Mouse (Mus musculus): ENCODE measurements around the gene Ppard. TPM values are rescaled to one million over a fixed set of nuclear protein-coding genes. Genes with fewer than 3 reads are reported as not detected.

The Ppard gene
- total RNA-seq, 4 experiments from 2014 or later: 24.5 to 27.5 (median 26.7) TPM

DNA sequence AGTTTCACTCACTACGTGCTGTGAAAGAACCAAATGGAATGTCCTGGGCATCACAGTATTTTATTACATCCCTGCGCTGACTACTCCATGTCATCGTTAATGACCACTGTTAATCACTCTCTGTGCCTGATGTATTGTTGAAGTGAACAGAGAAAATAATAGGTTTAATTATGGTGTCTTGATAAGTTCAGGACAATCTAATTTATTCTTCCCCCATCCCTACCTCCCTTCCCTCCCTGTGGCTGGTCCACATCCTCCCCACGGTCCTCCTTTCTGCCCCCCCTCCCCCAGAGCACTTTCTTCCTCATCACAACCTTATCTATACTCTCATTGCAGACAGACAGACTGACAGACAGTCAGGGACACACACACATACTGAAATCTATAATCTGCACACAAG is 22.3 kb downstream of the Ppard start:
- DNase-seq (ENCODE audit: low spot score in 2 of 2): no peak

DNA sequence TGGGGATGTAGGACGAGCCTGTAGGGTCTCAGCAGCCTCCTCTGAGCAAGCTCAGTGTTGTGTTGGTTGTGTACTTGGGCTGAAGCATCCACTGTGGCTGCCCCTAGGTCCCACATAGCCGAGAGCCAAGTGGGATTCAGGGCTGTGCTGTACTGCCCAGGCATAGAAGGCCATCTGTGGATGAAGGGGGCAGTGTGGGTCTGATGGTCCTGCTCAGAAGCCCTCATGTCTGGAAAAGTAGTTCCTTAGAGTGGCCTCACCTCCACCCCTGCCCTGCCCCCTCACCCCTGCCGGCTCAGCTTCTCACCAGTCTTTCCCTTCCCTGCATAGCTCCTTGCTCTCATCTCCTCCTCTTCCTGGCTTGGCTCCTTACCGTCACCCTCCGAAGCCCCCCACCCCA is 23.2 kb downstream of the Ppard start:
- no peak for DNase-seq (ENCODE audit: low spot score in 2 of 2)

DNA sequence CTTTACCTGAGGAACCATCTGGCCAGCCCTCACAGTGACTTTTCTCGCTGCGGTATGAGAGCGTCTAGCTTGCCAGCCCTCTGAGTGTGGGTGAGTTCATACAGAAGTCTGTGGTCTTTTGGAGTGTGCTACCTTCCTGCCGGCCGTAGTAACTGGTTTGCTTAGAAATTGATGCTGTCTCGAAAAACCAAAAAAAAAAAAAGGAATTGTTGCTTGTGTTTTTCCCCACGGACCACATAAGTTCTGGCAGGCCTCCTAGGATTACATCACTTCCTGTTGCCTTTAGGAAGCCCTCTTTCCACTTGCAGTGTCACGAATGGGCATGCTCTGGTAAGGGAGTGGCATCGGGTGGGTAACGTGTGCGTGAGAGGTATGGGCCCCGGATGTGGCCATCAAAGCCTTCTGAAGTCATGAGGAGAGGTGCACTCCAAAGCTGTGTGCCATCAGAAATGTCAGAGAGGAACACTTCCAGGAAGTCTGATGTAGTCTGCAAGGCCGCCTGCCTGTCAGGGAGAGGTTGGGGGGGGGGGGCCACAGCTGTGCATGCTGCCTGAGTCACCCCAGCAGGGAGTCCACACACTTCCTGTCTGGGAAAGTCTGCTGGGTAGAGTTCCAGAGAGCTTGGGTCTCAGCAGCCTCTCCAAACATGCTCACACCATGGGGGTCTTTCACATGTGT is 24.3 kb downstream of the Ppard start:
- DNase-seq (ENCODE audit: low spot score in 2 of 2): no peak

DNA sequence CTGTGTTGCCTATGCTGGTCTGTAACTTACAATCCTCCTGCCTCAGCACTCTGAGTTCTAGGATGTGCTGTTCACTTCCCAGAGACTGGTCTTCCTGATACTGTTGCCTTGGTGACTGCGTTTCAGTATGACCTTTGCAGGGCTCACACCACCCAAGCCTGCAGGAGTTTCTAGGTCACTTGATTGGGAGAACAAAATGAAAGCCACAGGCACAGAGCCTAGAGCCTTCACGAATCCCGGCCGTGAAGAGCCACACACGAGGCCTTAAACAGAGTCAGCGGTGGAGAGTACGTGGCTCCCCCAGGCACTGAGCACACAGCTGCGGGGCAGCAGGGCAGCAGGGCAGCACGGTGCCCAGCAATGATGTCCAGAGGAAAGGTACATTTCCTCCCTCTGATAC is 25.8 kb downstream of the Ppard start:
- DNase-seq (ENCODE audit: low spot score in 2 of 2): no peak

DNA sequence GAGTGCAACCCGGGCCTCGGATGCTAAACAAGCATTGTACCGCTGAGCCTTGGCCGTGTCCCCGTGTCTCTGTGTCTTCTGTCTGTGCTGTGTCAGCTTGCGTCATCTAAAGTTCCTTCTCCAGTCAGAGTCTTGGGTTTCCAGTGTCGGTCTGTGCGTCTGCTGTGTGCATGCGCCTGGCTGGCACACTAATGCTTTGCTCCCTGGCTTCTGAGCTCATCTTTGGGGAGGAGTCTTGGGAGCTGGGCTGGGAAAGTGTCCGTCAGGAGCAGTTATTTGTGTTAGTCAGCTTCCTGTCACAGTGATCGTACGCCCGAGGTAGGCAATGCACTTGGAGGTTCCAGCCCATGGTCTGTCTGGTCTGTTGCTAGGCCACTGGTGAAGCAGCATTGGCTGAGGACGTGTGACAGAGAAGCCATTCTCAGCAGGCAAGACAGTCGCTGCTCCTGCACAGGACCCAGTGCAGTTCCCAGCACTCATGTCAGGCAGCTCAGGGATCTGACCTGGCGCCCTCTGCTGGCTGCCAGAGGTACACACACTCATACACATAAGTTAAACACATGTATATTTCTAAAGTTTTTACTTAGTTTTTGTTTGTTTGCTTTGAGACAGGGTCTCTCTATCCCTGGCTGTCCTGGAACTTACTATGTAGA is 27.5 kb downstream of the Ppard start:
- no peak for DNase-seq (ENCODE audit: low spot score in 2 of 2)

DNA sequence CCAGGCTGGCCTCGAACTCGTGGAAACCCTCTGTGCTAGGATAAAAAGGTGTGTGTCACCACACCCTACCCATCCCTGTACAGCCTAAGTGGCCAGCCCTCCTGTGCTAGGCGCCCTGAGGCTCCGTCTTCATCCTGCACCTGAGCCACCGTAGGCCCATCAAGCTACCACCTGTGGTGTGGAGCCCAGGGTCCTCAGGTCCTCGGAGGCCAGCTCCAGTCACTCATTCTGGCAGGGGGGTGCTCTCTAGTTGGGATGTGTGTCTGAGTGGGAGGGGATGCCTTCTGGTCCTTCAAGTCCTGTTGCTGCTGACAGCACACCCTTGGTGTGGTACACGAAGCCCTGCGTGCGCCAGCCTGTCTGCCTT is 28.0 kb downstream of the Ppard start:
- no peak for DNase-seq (ENCODE audit: low spot score in 2 of 2)

DNA sequence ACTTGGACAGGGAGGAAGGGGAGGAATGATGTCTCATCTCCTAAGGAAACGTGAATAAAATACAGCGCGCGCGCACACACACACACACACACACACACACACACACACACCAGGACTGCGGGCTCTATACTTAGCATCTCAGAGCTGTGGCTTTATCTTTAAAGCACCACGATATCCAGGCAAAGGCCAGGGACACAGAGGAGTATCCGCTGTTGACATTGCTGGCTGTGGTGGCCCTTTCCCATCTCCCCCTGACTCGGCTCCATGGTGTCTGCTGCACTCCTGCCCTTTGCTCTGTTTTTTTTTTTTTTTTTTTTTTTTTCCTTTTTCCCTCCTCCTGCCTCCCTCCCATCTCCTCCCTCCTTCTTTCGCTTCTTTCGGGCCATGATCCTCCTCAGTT is 29.3 kb downstream of the Ppard start:
- DNase-seq (ENCODE audit: low spot score in 2 of 2): no peak

DNA sequence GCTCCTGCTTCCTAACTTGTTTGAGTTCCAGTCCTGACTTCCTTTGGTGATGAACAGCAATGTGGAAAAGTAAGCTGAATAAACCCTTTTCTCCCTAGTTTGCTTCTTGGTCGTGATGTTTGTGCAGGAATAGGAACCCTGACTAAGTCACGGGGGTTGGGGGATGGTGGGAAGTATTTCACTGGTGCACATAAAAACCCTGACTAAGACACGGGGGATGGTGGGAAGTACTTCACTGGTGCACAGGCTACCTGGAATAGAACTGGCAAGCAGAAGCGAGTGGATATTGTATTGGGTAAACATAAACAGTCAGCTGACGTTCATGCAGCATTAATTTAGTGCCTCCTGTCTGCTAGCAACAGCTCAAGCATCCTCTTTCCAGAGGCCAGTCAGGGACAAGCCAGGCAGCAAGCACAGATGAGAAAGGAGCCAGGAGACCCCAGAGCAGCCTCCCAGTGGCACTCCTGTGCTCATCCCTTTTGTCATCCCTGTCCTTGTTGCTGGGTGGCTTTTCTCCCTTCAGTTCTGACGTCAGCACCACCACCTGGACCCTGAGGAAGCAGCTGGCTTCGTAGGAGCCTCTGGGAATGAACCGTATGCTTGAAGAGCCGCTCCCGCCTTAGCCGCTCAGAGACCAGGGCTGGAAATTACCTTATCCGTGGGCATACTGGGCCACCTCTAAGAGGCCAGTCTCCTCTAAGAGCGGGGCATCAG is 30.8 kb downstream of the Ppard start:
- peak; percentile 52 to 54 for DNase-seq (ENCODE audit: low spot score in 2 of 2)

DNA sequence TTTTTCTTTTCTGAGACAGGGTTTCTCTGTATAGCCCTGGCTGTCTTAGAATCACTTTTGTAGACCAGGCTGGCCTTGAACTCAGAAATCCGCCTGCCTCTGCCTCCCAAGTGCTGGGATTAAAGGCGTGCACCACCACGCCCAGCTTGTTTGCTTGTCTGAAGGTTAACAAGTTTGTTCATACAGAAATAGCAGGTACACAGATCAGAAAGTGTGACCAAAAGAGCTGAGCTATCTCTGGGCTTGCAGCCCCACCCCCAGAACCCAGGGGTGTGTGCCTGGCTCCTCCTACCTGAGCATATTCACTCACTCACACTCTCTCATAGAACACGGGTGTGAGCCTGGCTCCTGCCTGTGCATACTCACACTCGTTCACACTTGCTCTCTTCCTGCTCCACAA is 34.8 kb downstream of the Ppard start:
- no peak for DNase-seq (ENCODE audit: low spot score in 2 of 2)

DNA sequence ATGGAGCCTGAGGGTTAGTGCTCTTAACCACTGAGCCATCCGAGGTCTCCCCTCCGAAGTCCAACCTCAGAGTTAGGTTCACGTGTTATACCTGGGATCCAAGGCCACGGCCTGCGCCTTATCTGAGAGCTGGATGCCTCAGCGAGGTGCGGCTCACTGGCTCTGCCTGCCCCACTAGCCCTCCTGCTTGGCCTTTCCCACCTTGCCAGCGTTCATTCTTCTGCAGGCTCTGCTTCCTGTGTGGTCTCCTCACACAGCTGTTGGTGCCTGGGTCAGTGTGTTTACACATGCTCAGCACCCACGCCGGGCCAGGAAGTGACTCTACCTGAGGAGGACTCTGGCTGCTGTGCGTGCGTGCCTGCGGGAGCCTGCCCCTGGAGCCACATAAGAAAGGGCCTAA is 37.7 kb downstream of the Ppard start:
- no peak for DNase-seq (ENCODE audit: low spot score in 2 of 2)

DNA sequence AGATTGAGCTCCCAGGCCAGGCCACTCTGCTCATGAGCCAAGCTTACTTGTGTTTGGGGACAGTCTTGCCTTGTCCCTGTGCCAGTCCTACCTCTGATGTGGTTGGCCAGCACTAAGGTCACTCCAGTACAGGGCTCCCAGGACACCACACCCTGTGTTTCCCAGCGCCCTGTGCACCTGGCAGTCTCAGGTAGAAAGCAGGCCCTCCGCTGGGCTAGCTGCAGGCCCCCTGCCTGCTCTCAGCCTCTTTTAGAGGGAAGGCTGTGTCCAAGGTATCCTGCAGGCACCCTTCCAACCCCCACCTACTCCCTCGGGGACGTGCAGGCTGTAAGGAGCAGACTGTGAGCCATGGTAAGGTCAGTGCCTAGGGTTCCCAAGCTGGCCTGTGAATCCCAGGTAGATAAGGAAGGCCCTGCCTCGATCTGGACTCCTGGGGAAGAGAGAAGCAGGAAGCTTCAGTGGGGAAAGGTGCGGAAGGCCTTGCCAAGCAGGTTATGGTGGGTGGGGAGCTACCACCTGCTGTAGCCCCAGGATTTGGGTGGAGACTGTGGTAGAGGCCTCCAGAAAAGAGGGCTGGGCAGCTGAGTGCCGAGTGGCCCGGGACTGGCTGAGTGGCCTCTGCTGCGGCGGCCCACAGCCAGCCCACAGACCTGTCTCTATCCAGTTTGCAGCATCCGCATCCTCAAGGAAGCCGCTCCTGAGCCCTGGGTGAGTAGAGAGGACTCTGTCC is 39.2 kb downstream of the Ppard start:
- no peak for DNase-seq (ENCODE audit: low spot score in 2 of 2)

DNA sequence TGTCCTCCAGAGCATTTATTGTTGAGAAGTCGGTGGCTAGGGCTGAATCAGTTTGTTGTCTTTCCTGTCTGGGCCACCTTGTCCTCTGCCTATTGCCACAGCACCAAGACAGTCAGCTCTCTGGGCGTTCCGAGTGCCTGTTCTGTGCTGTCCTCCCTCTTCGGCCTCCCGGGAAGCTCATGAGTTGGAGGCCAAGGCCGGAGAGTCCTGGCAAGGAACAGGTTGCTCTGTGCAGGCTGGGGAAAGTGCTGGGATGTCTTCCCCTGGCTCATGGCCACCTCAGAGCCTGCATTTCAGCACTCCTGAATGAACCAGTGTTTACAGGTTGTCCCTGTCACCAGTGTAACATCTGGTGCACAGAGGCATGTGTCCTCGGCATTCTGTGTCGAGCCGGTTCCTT is 39.8 kb downstream of the Ppard start:
- no peak for DNase-seq (ENCODE audit: low spot score in 2 of 2)

DNA sequence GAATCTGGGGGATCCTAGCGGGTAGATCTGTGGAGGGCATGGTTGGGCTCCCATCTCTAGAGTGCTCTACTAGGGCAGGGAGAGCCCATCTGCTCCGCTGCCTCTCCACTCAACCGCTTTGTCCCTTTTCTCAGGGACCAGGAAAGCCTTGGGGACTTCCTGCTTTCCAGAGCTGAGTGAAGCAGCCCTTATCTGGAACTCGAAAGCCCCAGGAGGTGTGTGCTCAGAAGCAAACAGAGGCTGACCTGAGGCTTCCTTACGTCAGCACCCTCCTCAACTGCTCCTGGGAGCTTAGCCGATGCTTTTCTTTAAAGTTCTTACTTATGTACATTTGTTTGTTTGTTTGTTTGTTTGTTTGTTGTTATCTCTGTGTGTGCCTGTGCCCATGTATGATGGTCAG is 40.3 kb downstream of the Ppard start:
- no peak for DNase-seq (ENCODE audit: low spot score in 2 of 2)

DNA sequence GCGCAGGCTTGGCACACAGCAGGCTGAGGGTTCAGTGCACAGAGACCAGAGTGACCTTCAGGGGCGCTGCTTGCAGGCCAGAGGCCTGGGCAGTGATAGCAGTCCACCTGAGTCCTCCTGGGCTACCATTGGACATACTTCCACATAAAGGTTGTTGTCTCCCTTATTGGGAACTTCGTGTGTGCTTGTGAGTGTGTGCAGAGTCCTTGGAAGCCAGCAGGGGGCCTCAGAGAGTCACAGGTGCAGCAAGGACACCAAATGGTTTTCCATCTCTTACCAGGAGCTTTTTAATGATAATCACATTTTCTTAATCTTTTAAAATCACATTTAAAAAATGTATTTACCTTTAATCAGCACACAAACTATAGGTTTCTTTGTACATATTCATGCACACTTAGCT is 42.2 kb downstream of the Ppard start:
- DNase-seq (ENCODE audit: low spot score in 2 of 2): no peak

DNA sequence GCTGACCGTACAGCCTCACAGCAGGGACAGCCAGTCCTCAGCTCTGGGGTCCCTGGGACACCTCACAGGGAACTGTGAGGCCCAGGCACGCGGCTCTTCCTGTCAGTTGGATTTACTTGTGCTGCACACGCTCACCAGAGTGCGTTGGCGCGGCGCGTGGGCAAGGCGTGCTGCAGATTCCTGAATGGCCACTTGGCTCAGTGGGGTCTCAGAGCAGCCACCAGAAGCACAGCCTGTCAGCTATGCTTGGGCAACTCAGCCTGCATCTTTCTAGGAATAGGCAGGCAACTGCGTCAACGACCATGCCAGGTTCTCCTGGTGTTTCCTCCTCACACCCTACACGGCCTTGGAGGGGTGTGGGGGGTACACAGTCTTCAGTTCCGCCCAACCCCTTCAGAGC is 44.7 kb downstream of the Ppard start:
- no peak for DNase-seq (ENCODE audit: low spot score in 2 of 2)

DNA sequence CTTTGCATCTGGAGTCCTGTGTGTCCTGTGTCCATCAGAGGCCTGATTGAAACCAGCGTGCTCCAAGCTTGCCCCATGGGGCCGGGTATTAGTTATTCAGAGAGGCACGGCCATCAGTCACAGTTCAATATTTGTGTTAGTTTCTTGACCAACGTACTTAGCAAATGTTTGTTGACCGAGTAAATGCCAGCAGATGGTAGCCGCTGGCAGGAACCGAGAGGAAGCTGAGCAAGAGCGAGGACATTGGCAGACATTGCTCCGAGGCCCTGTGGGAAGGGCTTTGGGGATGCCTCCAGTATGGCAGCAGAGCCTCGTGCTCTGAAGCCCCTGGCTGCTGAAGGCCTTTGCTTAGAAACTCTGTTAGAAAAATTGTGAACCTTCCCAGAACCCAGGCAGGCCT is 45.2 kb downstream of the Ppard start:
- DNase-seq (ENCODE audit: low spot score in 2 of 2): no peak

DNA sequence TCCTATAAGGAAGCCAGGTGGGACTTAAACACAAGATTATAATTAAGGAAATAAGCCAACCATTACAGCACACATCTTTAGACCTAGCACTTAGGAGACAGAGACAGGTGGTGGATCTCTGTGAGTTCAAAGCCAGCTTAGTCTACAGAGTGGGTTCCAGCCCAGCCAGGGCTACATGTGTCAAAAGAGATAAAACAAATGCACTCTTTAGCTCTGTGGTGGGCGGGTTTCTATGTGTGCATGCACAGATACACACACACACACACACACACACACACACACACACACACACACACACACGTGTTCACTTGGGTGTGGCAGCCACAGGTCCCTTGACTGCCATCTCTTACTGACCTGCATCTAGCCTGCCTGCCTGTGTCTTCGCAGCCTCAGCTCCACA is 45.7 kb downstream of the Ppard start:
- DNase-seq (ENCODE audit: low spot score in 2 of 2): no peak

DNA sequence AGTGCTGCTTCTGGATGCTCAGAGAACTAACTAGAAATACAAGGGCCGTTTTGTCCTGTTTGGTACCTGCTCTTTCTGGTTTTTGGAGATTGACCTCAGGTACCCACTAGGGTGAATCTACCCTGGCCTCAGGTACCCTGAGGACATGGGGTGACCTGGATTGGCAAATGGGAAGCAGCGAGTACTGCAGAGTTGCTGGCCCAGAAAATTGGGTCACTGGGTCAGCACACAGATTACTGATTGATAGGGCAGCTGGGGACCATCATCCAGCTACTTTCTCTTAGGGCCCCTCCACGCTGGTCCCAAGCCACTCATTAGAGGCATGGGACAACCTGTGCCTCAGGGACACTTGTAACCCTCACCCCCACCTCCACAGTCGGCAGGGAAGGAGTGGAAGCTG is 46.7 kb downstream of the Ppard start:
- DNase-seq (ENCODE audit: low spot score in 2 of 2): no peak

DNA sequence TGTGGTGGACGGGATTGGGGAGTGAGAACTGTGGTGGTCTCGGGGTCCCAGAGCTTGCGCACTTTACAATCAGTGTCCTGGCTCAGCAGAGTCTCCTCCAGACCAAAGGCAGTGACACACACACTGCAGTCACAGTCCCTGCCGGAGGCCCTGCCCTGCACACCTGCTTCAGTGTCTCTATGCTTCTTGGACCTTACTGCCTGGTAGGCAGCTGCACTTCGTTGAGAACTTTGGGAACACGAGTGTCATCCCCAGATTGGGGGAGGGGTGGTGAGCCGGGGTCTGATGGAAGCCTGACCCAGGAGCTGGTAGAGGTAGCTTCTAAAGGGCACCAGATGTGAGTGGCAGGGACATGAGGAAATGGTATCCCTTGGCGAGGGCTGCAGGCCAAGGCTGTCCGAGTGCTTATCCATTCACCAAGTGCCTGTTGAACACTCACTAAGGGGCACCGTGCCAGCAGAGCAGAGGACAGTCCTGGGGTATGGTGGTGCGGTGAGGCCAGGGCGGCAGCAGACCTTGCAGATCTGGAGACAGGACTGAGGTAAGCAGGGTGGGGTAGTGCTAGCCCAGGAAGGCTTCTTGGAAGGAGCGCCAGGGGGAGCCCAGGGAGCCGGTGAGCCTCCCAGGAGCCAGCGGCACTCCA is 47.4 kb downstream of the Ppard start:
- DNase-seq (ENCODE audit: low spot score in 2 of 2): no peak

DNA sequence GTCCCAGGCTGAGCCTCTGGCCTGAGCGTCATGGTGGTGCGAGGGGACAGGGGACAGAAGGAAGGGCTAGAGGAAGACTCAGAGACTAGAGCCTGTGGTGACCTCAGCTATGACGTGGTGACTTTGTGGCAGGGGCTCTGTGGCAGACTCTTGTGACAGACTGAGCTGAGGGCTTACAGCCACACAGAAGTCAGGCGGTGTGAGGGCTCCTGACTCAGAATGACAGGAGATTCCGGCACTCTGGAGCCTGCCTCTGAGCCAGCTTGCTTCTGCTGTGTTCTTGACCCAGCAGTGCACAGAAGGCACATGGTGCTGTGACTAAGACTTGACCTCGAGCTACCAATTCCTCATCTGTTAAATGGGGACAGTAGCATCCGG is 47.9 kb downstream of the Ppard start:
- no peak for DNase-seq (ENCODE audit: low spot score in 2 of 2)

DNA sequence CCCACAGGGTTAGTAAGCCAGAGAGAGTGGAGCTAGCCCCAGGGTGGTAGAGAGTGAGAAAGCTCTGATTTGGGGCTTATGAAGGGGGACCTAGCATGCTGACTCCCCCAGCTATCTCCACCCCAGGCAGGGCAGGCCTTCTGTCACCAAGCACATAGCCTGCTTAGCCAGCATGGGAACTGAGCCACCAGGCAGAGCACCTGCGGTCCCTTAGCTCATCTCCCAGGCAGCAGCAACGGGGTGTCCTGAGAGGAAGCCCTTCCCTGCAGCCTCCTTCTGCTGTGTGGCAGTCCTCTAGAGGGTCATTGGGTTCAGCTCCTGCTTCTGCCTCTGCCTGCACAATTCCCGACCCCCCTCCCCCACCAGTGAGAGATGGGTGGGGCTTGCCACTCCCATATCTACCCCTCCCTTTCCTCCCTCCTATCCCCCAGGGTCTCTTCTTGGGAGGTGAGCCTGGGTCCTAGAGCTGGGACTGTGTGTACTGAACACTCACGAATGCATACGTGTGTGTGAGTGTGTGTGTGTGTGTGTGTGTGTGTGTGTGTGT is 48.4 kb downstream of the Ppard start:
- no peak for DNase-seq (ENCODE audit: low spot score in 2 of 2)
